Mouse (Mus musculus) forebrain, embryonic 11.5 days (tissue): ENCODE measurements at regions not wholly inside any gene's neighbourhood (a gene's known extent, or its start where the extent isn't known, plus 50 kb on each side); places are given as distances from the start of the nearest gene placed in this dataset.

ENCODE experiments used
- ATAC-seq: fragments of 200-750 bp; cut with Nextera tagmentation; replicated peaks from 2 replicates; pipeline ENCODE4 v1.8.0; 2017; ENCODE audit warnings: moderate TSS enrichment; ENCODE audit not compliant: low FRiP score
- DNase-seq: peaks from one replicate; pipeline ENCODE4 v3.0.0-alpha.2; 2017; ENCODE audit warnings: low spot score
- H3K27ac ChIP-seq: fragments of 300-500 bp; sonication (generic); 2 replicates; pipeline ENCODE4 v1.5.1; 2014; ENCODE audit warnings: low read depth, low read length
- H3K27me3 ChIP-seq: fragments of 300-500 bp; sonication (generic); 2 replicates; pipeline ENCODE4 v1.6.1; 2014; ENCODE audit warnings: mild to moderate bottlenecking, low read length, mixed read lengths; ENCODE audit not compliant: control insufficient read depth, insufficient read depth
- H3K36me3 ChIP-seq: fragments of 300-500 bp; sonication (generic); 2 replicates; pipeline ENCODE4 v1.6.1; 2014; ENCODE audit warnings: mild to moderate bottlenecking, low read length, moderate library complexity, mixed read lengths; ENCODE audit not compliant: control insufficient read depth, insufficient read depth
- H3K4me1 ChIP-seq: fragments of 300-500 bp; sonication (generic); replicated peaks from 2 replicates; pipeline ENCODE4 v1.6.1; 2014; ENCODE audit warnings: low read length, mixed read lengths; ENCODE audit not compliant: control insufficient read depth, insufficient read depth
- H3K4me2 ChIP-seq: fragments of 300-500 bp; sonication (generic); 2 replicates; pipeline ENCODE4 v1.6.1; 2014; ENCODE audit warnings: low read depth, mild to moderate bottlenecking, low read length, moderate library complexity, mixed read lengths; ENCODE audit not compliant: severe bottlenecking
- H3K4me3 ChIP-seq: fragments of 300-500 bp; sonication (generic); 2 replicates; pipeline ENCODE4 v1.5.1; 2014; ENCODE audit warnings: low read depth, low read length
- H3K9ac ChIP-seq: fragments of 300-500 bp; sonication (generic); 2 replicates; pipeline ENCODE4 v1.6.1; 2014; ENCODE audit warnings: low read length
- H3K9me3 ChIP-seq: fragments of 300-500 bp; sonication (generic); 2 replicates; pipeline ENCODE4 v1.6.1; 2016; ENCODE audit warnings: low read length, mixed read lengths; ENCODE audit not compliant: control insufficient read depth
- WGBS: fragments of 180-500 bp; shearing (Covaris S2); extraction: QIAGEN DNeasy Blood & Tissue Kit; methylation state at CpG from one replicate; pipeline ENCODE4 v1.1.7; 2014; 5-methylcytosine and 5-hydroxymethylcytosine counted together

GRCm38 (mm10) chr2:118038859-118039818 is 72.5 kb upstream of the Thbs1 start:
- no peaks in the 10 kb centered on the region for H3K4me1 ChIP-seq
- no peaks in the 10 kb centered on the region for H3K9me3 ChIP-seq
- no peaks in the 10 kb centered on the region for H3K27me3 ChIP-seq
- H3K36me3 ChIP-seq: no peaks in the 10 kb centered on the region
- no peak for ATAC-seq
- no peak overlapping the region for H3K27ac ChIP-seq
- H3K9ac ChIP-seq: no peak overlapping the region
- DNase-seq: no peak
- WGBS: 93% methylated on average over 16 of the region's 16 CpGs
- H3K4me3 ChIP-seq: no peak overlapping the region
- H3K4me2 ChIP-seq: no peak overlapping the region

GRCm38 (mm10) chr2:118039819-118040206 is 71.9 kb upstream of the Thbs1 start:
- H3K4me2 ChIP-seq: no peak overlapping the region
- H3K4me1 ChIP-seq: no peaks in the 10 kb centered on the region
- ATAC-seq (no peak), DNase-seq (no peak)
- H3K9me3 ChIP-seq: no peaks in the 10 kb centered on the region
- no peak overlapping the region for H3K27ac ChIP-seq
- no peaks in the 10 kb centered on the region for H3K27me3 ChIP-seq
- H3K9ac ChIP-seq: no peak overlapping the region
- no peak overlapping the region for H3K4me3 ChIP-seq
- 72% methylated on average over 4 of the region's 4 CpGs for WGBS
- no peaks in the 10 kb centered on the region for H3K36me3 ChIP-seq

GRCm38 (mm10) chr2:118042380-118043055 is 69.2 kb upstream of the Thbs1 start:
- H3K4me3 ChIP-seq: no peak overlapping the region
- no peak for DNase-seq
- H3K9ac ChIP-seq: no peak overlapping the region
- WGBS: 90% methylated on average over 5 of the region's 5 CpGs
- H3K9me3 ChIP-seq: no peaks in the 10 kb centered on the region
- no peaks in the 10 kb centered on the region for H3K36me3 ChIP-seq
- no peak overlapping the region for H3K4me2 ChIP-seq
- H3K27ac ChIP-seq: no peak overlapping the region
- H3K27me3 ChIP-seq: no peaks in the 10 kb centered on the region
- no peak for ATAC-seq
- no peaks in the 10 kb centered on the region for H3K4me1 ChIP-seq

- Histone ChIP-seq H3K9me3 (no peaks in the 10 kb centered on the region), H3K36me3 (no peaks in the 10 kb centered on the region), H3K4me3 (no peak overlapping the region), H3K27me3 (no peaks in the 10 kb centered on the region), H3K4me2 (no peak overlapping the region), H3K27ac (no peak overlapping the region), H3K9ac (no peak overlapping the region), H3K4me1 (no peaks in the 10 kb centered on the region)
- ATAC-seq (no peak), DNase-seq (no peak)
- 90% methylated on average over 1 of the region's 1 CpGs for WGBS
Measured at GRCm38 (mm10) chr2:118044666-118045065, 67.0 kb upstream of the Thbs1 start.

GRCm38 (mm10) chr2:118050326-118050725 is 61.4 kb upstream of the Thbs1 start:
- DNase-seq (no peak), ATAC-seq (no peak)
- Histone ChIP-seq H3K4me3 (no peak overlapping the region), H3K4me2 (no peak overlapping the region), H3K36me3 (no peaks in the 10 kb centered on the region), H3K9ac (no peak overlapping the region), H3K27me3 (no peaks in the 10 kb centered on the region), H3K27ac (no peak overlapping the region), H3K4me1 (no peaks in the 10 kb centered on the region), H3K9me3 (no peaks in the 10 kb centered on the region)
- 97% methylated on average over 2 of the region's 2 CpGs for WGBS

GRCm38 (mm10) chr2:118051610-118052009 is 60.1 kb upstream of the Thbs1 start:
- H3K27ac ChIP-seq: no peak overlapping the region
- H3K36me3 ChIP-seq: no peaks in the 10 kb centered on the region
- H3K4me2 ChIP-seq: no peak overlapping the region
- H3K4me3 ChIP-seq: no peak overlapping the region
- 95% methylated on average over 3 of the region's 3 CpGs for WGBS
- H3K27me3 ChIP-seq: no peaks in the 10 kb centered on the region
- no peaks in the 10 kb centered on the region for H3K4me1 ChIP-seq
- ATAC-seq (no peak), DNase-seq (no peak)
- H3K9me3 ChIP-seq: no peaks in the 10 kb centered on the region
- H3K9ac ChIP-seq: no peak overlapping the region

GRCm38 (mm10) chr2:118053512-118053911 is 58.2 kb upstream of the Thbs1 start:
- DNase-seq: no peak
- H3K9me3 ChIP-seq: no peaks in the 10 kb centered on the region
- ATAC-seq: no peak
- H3K27me3 ChIP-seq: no peaks in the 10 kb centered on the region
- WGBS: 88% methylated on average over 4 of the region's 4 CpGs
- H3K36me3 ChIP-seq: no peaks in the 10 kb centered on the region
- H3K4me2 ChIP-seq: no peak overlapping the region
- no peak overlapping the region for H3K4me3 ChIP-seq
- H3K9ac ChIP-seq: no peak overlapping the region
- no peaks in the 10 kb centered on the region for H3K4me1 ChIP-seq
- no peak overlapping the region for H3K27ac ChIP-seq

GRCm38 (mm10) chr2:118058654-118059395 is 52.9 kb upstream of the Thbs1 start:
- no peak overlapping the region for H3K4me3 ChIP-seq
- no peaks in the 10 kb centered on the region for H3K27me3 ChIP-seq
- DNase-seq: no peak
- 89% methylated on average over 6 of the region's 6 CpGs for WGBS
- ATAC-seq: no peak
- no peaks in the 10 kb centered on the region; the same call in 1 of the 2 replicates for H3K4me1 ChIP-seq
- H3K9ac ChIP-seq: no peak overlapping the region
- no peak overlapping the region for H3K4me2 ChIP-seq
- H3K27ac ChIP-seq: no peak overlapping the region
- no peaks in the 10 kb centered on the region for H3K9me3 ChIP-seq
- no peaks in the 10 kb centered on the region for H3K36me3 ChIP-seq
